Mouse (Mus musculus) MEL (cell line): ENCODE results near the gene Med9. TPM values are rescaled to one million over a fixed set of nuclear protein-coding genes. Genes with fewer than 3 reads are reported as not detected.
A peak's percentile ranks its signal among the peaks of the same experiment; 100 is the strongest.

Source experiments
- DNase-seq: peaks from one replicate; pipeline ENCODE4 v3.0.0; 2011; ENCODE audit warnings: low read depth, low spot score
- H3K27ac ChIP-seq: 2 replicates; pipeline ENCODE4 v1.5.1; 2012; ENCODE audit warnings: low read depth, mild to moderate bottlenecking, control low read depth, low read length, moderate library complexity; ENCODE audit not compliant: control insufficient read depth
- H3K27me3 ChIP-seq, 2 experiments: fragments of 150-350 bp in 1 of 2; sonication (generic) in 1 of 2; 2 replicates each; pipeline ENCODE4 v1.6.1; 2012; ENCODE audit warnings: low read length in 2 of 2, mild to moderate bottlenecking in 2 of 2, improper control_type of control experiment in 1 of 2, moderate library complexity in 1 of 2; ENCODE audit not compliant: insufficient read depth in 2 of 2, control insufficient read depth in 1 of 2
- H3K36me3 ChIP-seq, 2 experiments: 2 replicates each; pipeline ENCODE4 v1.6.1; 2012 to 2014; ENCODE audit warnings: low read length in 2 of 2, improper control_type of control experiment in 1 of 2, inconsistent platforms in 1 of 2, mild to moderate bottlenecking in 1 of 2; ENCODE audit not compliant: insufficient read depth in 2 of 2, control insufficient read depth in 1 of 2
- H3K4me1 ChIP-seq, 2 experiments: fragments of 150-350 bp in 1 of 2; sonication (generic) in 1 of 2; 2 replicates each; pipeline ENCODE4 v1.6.1; 2012; ENCODE audit warnings: low read length in 2 of 2, improper control_type of control experiment in 1 of 2, mild to moderate bottlenecking in 1 of 2; ENCODE audit not compliant: insufficient read depth in 2 of 2, control insufficient read depth in 1 of 2
- H3K4me3 ChIP-seq, 2 experiments: fragments of 150-350 bp in 1 of 2; sonication (generic) in 1 of 2; 2 replicates each; pipeline ENCODE4 v1.5.1; 2012; ENCODE audit warnings: low read depth in 2 of 2, low read length in 2 of 2, mild to moderate bottlenecking in 2 of 2, moderate library complexity in 2 of 2, control low read depth in 1 of 2, improper control_type of control experiment in 1 of 2; ENCODE audit not compliant: control insufficient read depth in 1 of 2, insufficient read depth in 1 of 2
- H3K79me2 ChIP-seq: 2 replicates; pipeline ENCODE4 v1.6.1; 2012; ENCODE audit warnings: mild to moderate bottlenecking, low read length, moderate library complexity; ENCODE audit not compliant: control insufficient read depth, poor library complexity, insufficient read depth
- H3K9ac ChIP-seq: 2 replicates; pipeline ENCODE4 v1.6.1; 2012; ENCODE audit warnings: low read depth, mild to moderate bottlenecking, control low read depth, low read length, moderate library complexity; ENCODE audit not compliant: control insufficient read depth, poor library complexity, severe bottlenecking
- H3K9me3 ChIP-seq: fragments of 150-350 bp; sonication (generic); replicated peaks from 2 replicates; pipeline ENCODE4 v1.6.1; 2012; ENCODE audit warnings: mild to moderate bottlenecking, low read length, improper control_type of control experiment, moderate library complexity; ENCODE audit not compliant: insufficient read depth
- CTCF ChIP-seq, 3 experiments: IDR thresholded peaks in 2 of 3; conservative IDR thresholded peaks in 1 of 3; 2 replicates each; pipeline ENCODE4 v1.5.1; 2011 to 2012; ENCODE audit warnings: low read length in 3 of 3, low read depth in 2 of 3, mild to moderate bottlenecking in 2 of 3, improper control_type of control experiment in 1 of 3, inconsistent platforms in 1 of 3, mixed read lengths in 1 of 3, moderate library complexity in 1 of 3; ENCODE audit not compliant: control insufficient read depth in 1 of 3, insufficient read depth in 1 of 3, poor library complexity in 1 of 3, severe bottlenecking in 1 of 3
- E2F4 ChIP-seq: IDR thresholded peaks from 2 replicates; pipeline ENCODE4 v1.6.1; 2011; ENCODE audit warnings: low read depth, low read length, improper control_type of control experiment, borderline replicate concordance
- ELF1 ChIP-seq: IDR thresholded peaks from 2 replicates; pipeline ENCODE4 v1.6.1; 2014; ENCODE audit warnings: low read depth, mild to moderate bottlenecking, inconsistent platforms, low read length, improper control_type of control experiment, moderate library complexity
- KAT2A ChIP-seq: conservative IDR thresholded peaks from 2 replicates; pipeline ENCODE4 v1.6.1; 2012; ENCODE audit warnings: low read depth, low read length, improper control_type of control experiment, inconsistent platforms
- MAX ChIP-seq: IDR thresholded peaks from 2 replicates; pipeline ENCODE4 v1.6.1; 2011; ENCODE audit warnings: low read length, improper control_type of control experiment
- MAZ ChIP-seq: IDR thresholded peaks from 2 replicates; pipeline ENCODE4 v1.6.1; 2012; ENCODE audit warnings: low read depth, mild to moderate bottlenecking, inconsistent platforms, low read length, improper control_type of control experiment
- MYB ChIP-seq: IDR thresholded peaks from 2 replicates; pipeline ENCODE4 v1.6.1; 2011; ENCODE audit warnings: mild to moderate bottlenecking, low read depth, low read length, improper control_type of control experiment
- MYC ChIP-seq: IDR thresholded peaks from 2 replicates; pipeline ENCODE4 v1.6.1; 2011; ENCODE audit warnings: low read depth, mild to moderate bottlenecking, low read length, improper control_type of control experiment, moderate library complexity
- NELFE ChIP-seq: IDR thresholded peaks from 2 replicates; pipeline ENCODE4 v1.6.1; 2011; ENCODE audit warnings: low read depth, low read length, improper control_type of control experiment
- NRF1 ChIP-seq: IDR thresholded peaks from 2 replicates; pipeline ENCODE4 v1.6.1; 2014; ENCODE audit warnings: low read depth, mild to moderate bottlenecking, inconsistent platforms, low read length, improper control_type of control experiment, moderate library complexity; ENCODE audit not compliant: poor library complexity, insufficient read depth, severe bottlenecking
- POLR2AphosphoS2 ChIP-seq: IDR thresholded peaks from 2 replicates; pipeline ENCODE4 v1.6.1; 2011; ENCODE audit warnings: low read length, improper control_type of control experiment
- POLR2AphosphoS5 ChIP-seq: IDR thresholded peaks from 2 replicates; pipeline ENCODE4 v1.6.1; 2012; ENCODE audit warnings: low read depth, borderline replicate concordance, mild to moderate bottlenecking, inconsistent platforms, low read length, moderate library complexity, mixed read lengths
- RAD21 ChIP-seq: IDR thresholded peaks from 2 replicates; pipeline ENCODE4 v1.6.1; 2011; ENCODE audit warnings: mild to moderate bottlenecking, low read depth, low read length, improper control_type of control experiment
- SIN3A ChIP-seq: IDR thresholded peaks from 2 replicates; pipeline ENCODE4 v1.6.1; 2012; ENCODE audit warnings: low read length, improper control_type of control experiment, inconsistent platforms
- SMC3 ChIP-seq: IDR thresholded peaks from 2 replicates; pipeline ENCODE4 v1.6.1; 2011; ENCODE audit warnings: low read depth, low read length, improper control_type of control experiment
- TCF12 ChIP-seq: IDR thresholded peaks from 2 replicates; pipeline ENCODE4 v1.6.1; 2014; ENCODE audit warnings: low read depth, mild to moderate bottlenecking, inconsistent platforms, low read length, improper control_type of control experiment, moderate library complexity
- USF2 ChIP-seq, 2 experiments: IDR thresholded peaks; 2 replicates each; pipeline ENCODE4 v1.6.1; 2011 to 2012; ENCODE audit warnings: improper control_type of control experiment in 2 of 2, low read length in 2 of 2, borderline replicate concordance in 1 of 2, inconsistent platforms in 1 of 2, low read depth in 1 of 2, mild to moderate bottlenecking in 1 of 2; ENCODE audit not compliant: insufficient read depth in 1 of 2
- ZC3H11A ChIP-seq: IDR thresholded peaks from 2 replicates; pipeline ENCODE4 v1.6.1; 2012; ENCODE audit warnings: low read depth, mild to moderate bottlenecking, inconsistent platforms, low read length, improper control_type of control experiment
- ZKSCAN1 ChIP-seq: IDR thresholded peaks from 2 replicates; pipeline ENCODE4 v1.6.1; 2012; ENCODE audit warnings: low read depth, mild to moderate bottlenecking, inconsistent platforms, low read length, improper control_type of control experiment, moderate library complexity
- ZMIZ1 ChIP-seq: IDR thresholded peaks from 2 replicates; pipeline ENCODE4 v1.6.1; 2012; ENCODE audit warnings: low read depth, mild to moderate bottlenecking, inconsistent platforms, low read length, improper control_type of control experiment, moderate library complexity
- ZNF384 ChIP-seq: IDR thresholded peaks from 2 replicates; pipeline ENCODE4 v1.6.1; 2012; ENCODE audit warnings: low read depth, mild to moderate bottlenecking, inconsistent platforms, low read length, improper control_type of control experiment
- polyA plus RNA-seq, 2 experiments: library from polyadenylated mRNA; stranded (reverse) in 1 of 2; unstranded in 1 of 2; fragments of >175 nt in 1 of 2; fragments of >200 nt in 1 of 2; gene quantifications; 2 replicates each; pipeline versions ENCODE4 v1.2.1 to v1.2.4; 2012; ENCODE audit warnings: low replicate concordance in 2 of 2, low read depth in 1 of 2; ENCODE audit not compliant: insufficient read length in 2 of 2, insufficient read depth in 1 of 2, missing spikeins in 1 of 2
- total RNA-seq: library from RNA; depleted of rRNA; stranded (reverse); fragments of 300-350 nt; gene quantifications from 2 replicates; pipeline ENCODE4 v1.2.3, GENCODE M21; 2012

Gene Med9
- total and polyA plus RNA-seq, 3 experiments: 46.8 to 48.4 TPM; not detected in 1

- Histone ChIP-seq H3K27me3 (no peaks in the 10 kb centered on the region), H3K36me3 (peaks cover 2 to 9% of the 10 kb centered on the region in 2 experiments), H3K4me1 (peaks cover 18 to 28% of the 10 kb centered on the region in 2 experiments), H3K9me3 (no peaks in the 10 kb centered on the region), H3K27ac (no peak overlapping the region)
- no peak for DNase-seq
- no peak for TF ChIP-seq MYC
- no peak for TF ChIP-seq SIN3A
- TF ChIP-seq CTCF (IDR thresholded peaks at IDR 0.05 in 2 of 3, conservative IDR thresholded peaks at IDR 0.05 in 1 of 3; ENCODE audit: control insufficient read depth in 1 of 3, insufficient read depth in 1 of 3, low read depth in 2 of 3, low read length in 3 of 3, poor library complexity in 1 of 3, severe bottlenecking in 1 of 3): no peak
- TF ChIP-seq ZMIZ1: no peak
- no peak for TF ChIP-seq E2F4
- TF ChIP-seq ELF1: no peak
- no peak for TF ChIP-seq RAD21
- TF ChIP-seq, all 39 proteins: peak for 0
- Histone ChIP-seq H3K79me2 (no peaks in the 10 kb centered on the region), H3K9ac (no peak overlapping the region), H3K4me3 (no peak overlapping the region)
Observed at GRCm38 (mm10) chr11:59963364-59964162, 15.6 kb downstream of the Med9 start.

- no peaks in the 10 kb centered on the region for H3K79me2 ChIP-seq
- peak overlapping the region; percentile 48 for H3K9ac ChIP-seq
- H3K4me1 ChIP-seq: peaks cover 18 to 28% of the 10 kb centered on the region in 2 experiments
- no peak for TF ChIP-seq RAD21
- no peak for TF ChIP-seq MYB
- TF ChIP-seq ZKSCAN1: no peak
- TF ChIP-seq NRF1: no peak
- no peak for TF ChIP-seq MAZ
- no peaks in the 10 kb centered on the region for H3K27me3 ChIP-seq
- no peak overlapping the region for H3K27ac ChIP-seq
- no peaks in the 10 kb centered on the region for H3K9me3 ChIP-seq
- no peak for DNase-seq
- peak overlapping the region; percentile 64 to 96 for H3K4me3 ChIP-seq
- H3K36me3 ChIP-seq: peaks cover 2 to 9% of the 10 kb centered on the region in 2 experiments
Observed at GRCm38 (mm10) chr11:59964163-59964758, 16.3 kb downstream of the Med9 start.

DNA sequence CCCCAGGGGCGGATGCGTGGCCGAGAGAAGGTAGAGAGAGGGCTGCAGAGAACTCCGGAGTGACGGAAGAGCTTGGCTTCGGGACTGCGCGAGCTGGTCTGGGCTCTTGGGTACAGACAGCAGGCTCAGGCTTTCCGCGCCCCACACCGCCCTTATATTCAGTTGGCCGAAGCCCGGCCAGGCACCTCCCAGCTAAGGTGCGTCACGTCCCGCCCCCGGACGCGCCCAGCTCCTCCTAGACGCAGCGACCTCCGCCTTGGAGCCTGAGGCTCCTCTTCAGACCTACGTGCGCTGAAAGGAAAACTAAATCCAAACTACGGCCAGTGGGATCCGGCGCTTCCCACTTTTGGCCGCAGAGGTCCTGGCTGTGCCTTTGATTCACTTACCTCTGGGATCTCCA lies 16.8 kb downstream of the Med9 start, which contains the start of gene Rasd1:
Rasd1 (minus strand) TSS at position 127 of the 400 bp plus-strand sequence.
- no peaks in the 10 kb centered on the region for H3K9me3 ChIP-seq
- H3K4me3 ChIP-seq: peak within 1 kb of the TSS; percentile 64 to 96
- peak; percentile 87 for DNase-seq
- 0 out of 2 replicates have a peak within 1 kb of the TSS, but pooled peaks have one; percentile 3 for H3K27ac ChIP-seq
- no peaks in the 10 kb centered on the region for H3K79me2 ChIP-seq
- no peaks in the 10 kb centered on the region for H3K27me3 ChIP-seq
- H3K9ac ChIP-seq: peak within 1 kb of the TSS; percentile 69
- H3K4me1 ChIP-seq: peaks cover 18 to 28% of the 10 kb centered on the region in 2 experiments
- H3K36me3 ChIP-seq: peaks cover 2 to 9% of the 10 kb centered on the region in 2 experiments
- 0 out of 2 replicates have a peak, but pooled peaks have one; percentile 5 for TF ChIP-seq SMC3
- TF ChIP-seq TCF12: peak; percentile 41; the same call in 1 of the 2 replicates
- peak; percentile 76 for TF ChIP-seq MAX
- TF ChIP-seq ZKSCAN1: no peak
- peak; percentile 29; the same call in 1 of the 2 replicates for TF ChIP-seq POLR2AphosphoS2
- no peak; the same call in 1 of the 2 replicates for TF ChIP-seq NRF1
- 0 out of 4 replicates have a peak, but pooled peaks of 1 of the 2 experiments have one; percentile 8 for TF ChIP-seq USF2 (IDR thresholded peaks at IDR 0.05; ENCODE audit: borderline replicate concordance in 1 of 2, insufficient read depth in 1 of 2, low read depth in 1 of 2, low read length in 2 of 2)
- no peak for TF ChIP-seq KAT2A
- no peak for TF ChIP-seq MYC
- TF ChIP-seq ZNF384: no peak
- peak; percentile 67 for TF ChIP-seq NELFE
- TF ChIP-seq ELF1: 0 out of 2 replicates have a peak, but pooled peaks have one; percentile 23
- TF ChIP-seq ZC3H11A: no peak
- TF ChIP-seq CTCF (IDR thresholded peaks at IDR 0.05 in 2 of 3, conservative IDR thresholded peaks at IDR 0.05 in 1 of 3; ENCODE audit: control insufficient read depth in 1 of 3, insufficient read depth in 1 of 3, low read depth in 2 of 3, low read length in 3 of 3, poor library complexity in 1 of 3, severe bottlenecking in 1 of 3): no peak
- no peak for TF ChIP-seq POLR2AphosphoS5
